Mouse (Mus musculus) lung, postnatal 0 days (tissue): ENCODE measurements at regions not wholly inside any gene's neighbourhood (a gene's known extent, or its start where the extent isn't known, plus 50 kb on each side); places are given as distances from the start of the nearest gene placed in this dataset.

ENCODE experiments used
- CTCF ChIP-seq: IDR thresholded peaks from 2 replicates; pipeline ENCODE4 v1.5.1; 2016; ENCODE audit warnings: antibody characterized with exemption, mild to moderate bottlenecking
- EP300 ChIP-seq: IDR thresholded peaks from 2 replicates; pipeline ENCODE4 v1.6.1; 2016; ENCODE audit warnings: antibody characterized with exemption, mild to moderate bottlenecking, control low read depth

- TF ChIP-seq CTCF (no peak), EP300 (peak; percentile 92)
These were observed 1026.5 kb upstream of the Lcorl start for GRCm38 (mm10) chr5:46883956-46884355.
